Mouse (Mus musculus): ENCODE results near the gene Smg1.

GRCm38 (mm10) chr7:118277335-118277910, 34.0 kb upstream of the Smg1 start:
- TF ChIP-seq HCFC1 (IDR thresholded peaks at IDR 0.05; ENCODE audit: low read depth, low read length) (no peak; the same call in 1 of the 2 replicates), CTCF (conservative IDR thresholded peaks at IDR 0.05 in 1 of 2, IDR thresholded peaks at IDR 0.05 in 1 of 2; ENCODE audit: low read depth in 2 of 2, low read length in 2 of 2) (peak in 1 of 2 experiments; percentile 33; a peak in 2 of 4 replicates), NRF1 (IDR thresholded peaks at IDR 0.05; ENCODE audit: low read depth, low read length) (no peak), PAX5 (IDR thresholded peaks at IDR 0.05; ENCODE audit: low read length) (no peak), RAD21 (IDR thresholded peaks at IDR 0.05; ENCODE audit: low read depth, low read length) (peak; percentile 21)
